Mouse (Mus musculus) limb, embryonic 13.5 days (tissue): Measurements from ENCODE around the gene Rtn4rl2. TPM values are rescaled to one million over a fixed set of nuclear protein-coding genes. Genes with fewer than 3 reads are reported as not detected.
A peak's percentile ranks its signal among the peaks of the same experiment; 100 is the strongest.
"Not testable (repeated sequence)": the region's sequence is repeated elsewhere in the genome, so short reads cannot be mapped to it uniquely, and the experiment has no call there.

Experiments
- ATAC-seq: fragments of 200-750 bp; cut with Nextera tagmentation; 2 replicates; pipeline ENCODE4 v1.8.0; 2017; ENCODE audit warnings: low read depth, moderate number of reproducible peaks, moderate TSS enrichment; ENCODE audit not compliant: low FRiP score
- H3K27ac ChIP-seq: fragments of 300-500 bp; sonication (generic); 2 replicates; pipeline ENCODE4 v1.5.1; 2015; ENCODE audit warnings: inconsistent platforms, mild to moderate bottlenecking, moderate library complexity
- H3K27me3 ChIP-seq: fragments of 300-500 bp; sonication (generic); 2 replicates; pipeline ENCODE4 v1.6.1; 2015; ENCODE audit warnings: mild to moderate bottlenecking, inconsistent platforms
- H3K36me3 ChIP-seq: fragments of 300-500 bp; sonication (generic); 2 replicates; pipeline ENCODE4 v1.6.1; 2015; ENCODE audit warnings: inconsistent platforms, mild to moderate bottlenecking, moderate library complexity
- H3K4me1 ChIP-seq: fragments of 300-500 bp; sonication (generic); 2 replicates; pipeline ENCODE4 v1.6.1; 2015; ENCODE audit warnings: inconsistent platforms
- H3K4me2 ChIP-seq: fragments of 300-500 bp; sonication (generic); replicated peaks from 2 replicates; pipeline ENCODE4 v1.6.1; 2015; ENCODE audit warnings: inconsistent platforms, mild to moderate bottlenecking, moderate library complexity
- H3K4me3 ChIP-seq: fragments of 300-500 bp; sonication (generic); 2 replicates; pipeline ENCODE4 v1.5.1; 2015; ENCODE audit warnings: moderate library complexity, mild to moderate bottlenecking, inconsistent platforms
- H3K9ac ChIP-seq: fragments of 300-500 bp; sonication (generic); 2 replicates; pipeline ENCODE4 v1.6.1; 2015; ENCODE audit warnings: mild to moderate bottlenecking, inconsistent platforms
- H3K9me3 ChIP-seq: fragments of 300-500 bp; sonication (generic); 2 replicates; pipeline ENCODE4 v1.6.1; 2016; ENCODE audit warnings: inconsistent platforms
- WGBS: fragments of 180-500 bp; shearing (Covaris S2); methylation state at CpG from one replicate; pipeline ENCODE4 v1.1.7; 2015; 5-methylcytosine and 5-hydroxymethylcytosine counted together
- polyA plus RNA-seq: library from polyadenylated mRNA; unstranded; fragments of >200 nt; fragmentation: Nextera tagmentation; extraction: Ambion mirVana; gene quantifications from 2 replicates; pipeline ENCODE4 v1.2.1, GENCODE M21; 2015

Gene Rtn4rl2
- polyA plus RNA-seq = 0.65 and 1.1 TPM in 2 replicates

DNA sequence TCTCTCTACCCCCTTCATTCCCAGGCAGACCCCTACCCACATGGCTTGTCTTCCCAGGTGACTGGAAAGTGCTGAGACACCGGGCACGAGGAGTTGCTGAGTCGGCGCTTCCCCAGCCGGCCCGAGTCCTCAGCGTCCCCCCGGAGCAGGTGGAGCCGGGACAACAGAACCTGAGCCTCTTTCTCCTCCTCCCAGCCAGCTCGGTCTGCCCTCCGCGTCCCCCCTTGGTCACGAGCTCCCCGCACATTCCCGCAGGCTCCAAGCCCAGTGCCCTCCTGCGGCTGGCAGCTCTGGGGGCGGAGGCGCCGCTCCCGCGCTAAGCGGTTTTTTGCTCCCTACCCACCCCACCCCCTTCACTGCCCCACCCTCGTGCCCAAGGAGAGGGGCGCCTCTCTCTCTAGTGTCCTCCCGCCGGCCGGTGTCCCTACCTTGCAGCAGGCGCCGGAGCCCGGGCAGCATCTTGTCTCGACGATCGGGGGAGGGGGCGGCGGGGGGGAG, at the start of gene Rtn4rl2:
TSS of gene Rtn4rl2 (minus strand) at position 477 of the 498 bp plus-strand sequence.
- no peaks in the 10 kb centered on the region for H3K36me3 ChIP-seq
- 0 out of 2 replicates have a peak, but pooled peaks have one; percentile 1 for ATAC-seq
- no peak within 1 kb of the TSS for H3K27ac ChIP-seq
- peaks cover 50% of the 10 kb centered on the region for H3K4me1 ChIP-seq
- H3K4me2 ChIP-seq = peak within 1 kb of the TSS; percentile 77
- no peaks in the 10 kb centered on the region for H3K9me3 ChIP-seq
- 1% methylated on average over 34 of the region's 35 CpGs for WGBS
- peaks cover 99% of the 10 kb centered on the region for H3K27me3 ChIP-seq
- peak within 1 kb of the TSS; percentile 62 for H3K9ac ChIP-seq
- peak within 1 kb of the TSS; percentile 62 for H3K4me3 ChIP-seq

DNA sequence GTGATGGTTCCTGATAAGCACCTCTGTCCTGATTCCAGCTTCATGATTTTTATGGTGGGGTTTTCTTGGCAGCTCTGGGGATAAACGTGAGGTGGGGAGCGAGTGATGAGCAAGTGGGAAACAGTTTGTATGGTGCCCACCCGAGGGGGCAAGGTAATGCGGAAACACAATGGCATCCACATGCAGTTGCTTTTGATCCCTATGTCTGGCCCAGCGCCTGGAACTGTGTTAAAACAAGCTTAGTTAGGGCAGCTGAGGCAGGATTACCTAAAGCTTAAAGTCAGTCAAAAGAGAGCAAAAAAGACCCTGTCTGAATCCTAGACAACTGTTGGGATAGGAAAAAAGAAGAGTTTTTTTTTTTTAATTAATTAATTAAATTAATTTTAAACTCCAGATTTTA, 48.6 kb upstream of the Rtn4rl2 start:
- Histone ChIP-seq H3K4me1 (peaks cover 18% of the 10 kb centered on the region), H3K4me3 (no peak overlapping the region), H3K4me2 (no peak overlapping the region), H3K36me3 (peaks cover 7% of the 10 kb centered on the region; the same call in 1 of the 2 replicates), H3K27ac (no peak overlapping the region), H3K9me3 (no peaks in the 10 kb centered on the region), H3K27me3 (no peaks in the 10 kb centered on the region), H3K9ac (no peak overlapping the region)
- ATAC-seq = no peak
- WGBS = 72% methylated on average over 5 of the region's 5 CpGs

DNA sequence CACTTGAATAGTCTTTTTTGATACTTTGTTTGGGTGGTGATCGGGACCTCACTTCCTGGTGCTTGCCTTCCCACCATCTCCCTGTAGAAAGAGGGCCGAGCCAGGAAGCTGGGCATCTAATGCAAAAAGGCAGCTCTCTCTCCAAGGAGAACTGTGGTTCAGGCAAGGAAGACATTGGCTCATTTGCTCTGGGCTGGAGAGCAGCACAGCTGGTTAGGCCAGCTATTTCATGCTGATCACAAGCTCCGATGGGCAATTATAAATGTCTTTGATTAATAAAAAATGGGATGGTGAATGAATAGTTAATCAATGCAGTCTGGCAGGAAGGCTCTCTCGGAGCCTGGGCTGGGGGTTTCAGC, 48.1 kb upstream of the Rtn4rl2 start:
- WGBS = 69% methylated on average over 4 of the region's 4 CpGs
- no peaks in the 10 kb centered on the region for H3K27me3 ChIP-seq
- no peak overlapping the region for H3K4me2 ChIP-seq
- no peak overlapping the region for H3K9ac ChIP-seq
- H3K36me3 ChIP-seq = peaks cover 5% of the 10 kb centered on the region; the same call in 1 of the 2 replicates
- no peak overlapping the region for H3K4me3 ChIP-seq
- peaks cover 18% of the 10 kb centered on the region for H3K4me1 ChIP-seq
- H3K9me3 ChIP-seq = no peaks in the 10 kb centered on the region
- no peak for ATAC-seq
- no peak overlapping the region for H3K27ac ChIP-seq

- no peak overlapping the region for H3K4me2 ChIP-seq
- no peak overlapping the region for H3K4me3 ChIP-seq
- H3K27ac ChIP-seq = no peak overlapping the region
- H3K4me1 ChIP-seq = peaks cover 18% of the 10 kb centered on the region
- no peaks in the 10 kb centered on the region for H3K36me3 ChIP-seq
- 80% methylated on average over 8 of the region's 8 CpGs for WGBS
- ATAC-seq = no peak
- H3K27me3 ChIP-seq = no peaks in the 10 kb centered on the region
- H3K9me3 ChIP-seq = no peaks in the 10 kb centered on the region
- no peak overlapping the region for H3K9ac ChIP-seq
Observed at GRCm38 (mm10) chr2:84933992-84934648, 47.6 kb upstream of the Rtn4rl2 start.

- Histone ChIP-seq H3K4me1 (no peaks in the 10 kb centered on the region), H3K9me3 (no peaks in the 10 kb centered on the region), H3K4me2 (no peak overlapping the region), H3K36me3 (no peaks in the 10 kb centered on the region), H3K9ac (no peak overlapping the region), H3K27me3 (no peaks in the 10 kb centered on the region), H3K4me3 (no peak overlapping the region), H3K27ac (no peak overlapping the region)
- no peak for ATAC-seq
- 96% methylated on average over 7 of the region's 7 CpGs for WGBS
Observed at GRCm38 (mm10) chr2:84930186-84930585, 43.7 kb upstream of the Rtn4rl2 start.

- H3K9me3 ChIP-seq = peaks cover 3% of the 10 kb centered on the region; the same call in 1 of the 2 replicates
- H3K4me3 ChIP-seq = no peak overlapping the region
- no peaks in the 10 kb centered on the region for H3K27me3 ChIP-seq
- H3K36me3 ChIP-seq = no peaks in the 10 kb centered on the region
- H3K4me2 ChIP-seq = no peak overlapping the region
- no peak overlapping the region for H3K27ac ChIP-seq
- H3K4me1 ChIP-seq = no peaks in the 10 kb centered on the region
- no peak overlapping the region for H3K9ac ChIP-seq
- WGBS = 87% methylated on average over 10 of the region's 10 CpGs
- ATAC-seq = no peak
Observed at GRCm38 (mm10) chr2:84919601-84920108, 33.1 kb upstream of the Rtn4rl2 start.

DNA sequence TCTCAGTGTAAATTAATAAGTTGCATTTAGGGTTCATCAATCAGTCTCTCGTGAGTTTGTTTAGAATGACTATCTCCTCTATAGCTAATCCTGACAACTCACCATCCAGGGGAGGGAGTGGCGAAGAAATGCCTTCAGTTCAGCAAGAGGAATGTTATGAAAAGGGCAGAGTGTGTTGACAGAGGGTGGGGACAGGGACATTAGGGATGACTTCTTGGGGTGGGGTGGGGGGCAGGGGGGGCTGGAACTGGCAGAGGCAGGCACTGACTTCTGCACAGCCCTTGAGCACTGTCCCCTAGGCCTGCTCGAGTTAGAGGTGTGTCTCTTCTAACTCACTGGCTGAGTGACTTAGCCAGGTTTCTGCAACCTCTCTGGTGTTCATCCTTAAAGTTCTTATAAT, 31.7 kb upstream of the Rtn4rl2 start:
- no peaks in the 10 kb centered on the region for H3K27me3 ChIP-seq
- no peak for ATAC-seq

GRCm38 (mm10) chr2:84916548-84917320, 30.2 kb upstream of the Rtn4rl2 start:
- no peak overlapping the region for H3K27ac ChIP-seq
- ATAC-seq = no peak
- WGBS = 71% methylated on average over 8 of the region's 8 CpGs

More for the DNA sequence above, 31.7 kb upstream of the Rtn4rl2 start:
- Histone ChIP-seq H3K36me3 (no peaks in the 10 kb centered on the region), H3K9me3 (peaks cover 3% of the 10 kb centered on the region; the same call in 1 of the 2 replicates), H3K4me2 (no peak overlapping the region), H3K4me3 (no peak overlapping the region), H3K27ac (no peak overlapping the region), H3K4me1 (no peaks in the 10 kb centered on the region), H3K9ac (no peak overlapping the region)
- WGBS = 66% methylated on average over 3 of the region's 3 CpGs

GRCm38 (mm10) chr2:84915330-84915729, 28.8 kb upstream of the Rtn4rl2 start:
- H3K27ac ChIP-seq = no peak overlapping the region
- H3K4me3 ChIP-seq = no peak overlapping the region
- no peaks in the 10 kb centered on the region for H3K9me3 ChIP-seq
- WGBS = 67% methylated on average over 3 of the region's 3 CpGs
- no peak overlapping the region for H3K4me2 ChIP-seq
- H3K36me3 ChIP-seq = no peaks in the 10 kb centered on the region
- H3K9ac ChIP-seq = no peak overlapping the region
- no peaks in the 10 kb centered on the region for H3K4me1 ChIP-seq
- ATAC-seq = no peak
- no peaks in the 10 kb centered on the region for H3K27me3 ChIP-seq

More at GRCm38 (mm10) chr2:84916548-84917320, 30.2 kb upstream of the Rtn4rl2 start:
- H3K9ac ChIP-seq = no peak overlapping the region
- no peak overlapping the region for H3K4me2 ChIP-seq
- H3K4me1 ChIP-seq = no peaks in the 10 kb centered on the region
- no peak overlapping the region for H3K4me3 ChIP-seq
- H3K36me3 ChIP-seq = no peaks in the 10 kb centered on the region
- no peaks in the 10 kb centered on the region for H3K9me3 ChIP-seq
- H3K27me3 ChIP-seq = no peaks in the 10 kb centered on the region

DNA sequence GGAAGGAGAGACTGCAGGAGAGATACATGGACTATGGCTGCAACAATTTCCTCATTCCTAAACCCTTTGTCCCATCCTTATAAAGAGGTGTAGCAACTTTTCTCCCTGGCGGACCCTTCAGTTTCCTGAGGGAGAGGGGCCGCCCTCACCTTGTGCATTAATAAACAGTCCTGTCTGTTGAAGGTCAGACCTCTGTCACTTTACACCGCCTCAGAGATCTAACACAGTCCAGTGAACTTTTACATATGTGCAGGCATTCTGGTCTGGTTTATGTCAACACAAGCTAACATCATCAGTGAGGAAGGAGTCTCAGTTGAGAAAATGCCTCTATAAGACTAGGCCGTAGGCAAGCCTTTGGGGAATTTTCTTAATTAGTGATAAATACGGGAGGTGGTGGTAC, 27.4 kb upstream of the Rtn4rl2 start:
- ATAC-seq = no peak
- no peaks in the 10 kb centered on the region for H3K27me3 ChIP-seq
- 62% methylated on average over 5 of the region's 5 CpGs for WGBS
- H3K9me3 ChIP-seq = no peaks in the 10 kb centered on the region
- no peak overlapping the region for H3K4me3 ChIP-seq
- no peaks in the 10 kb centered on the region for H3K4me1 ChIP-seq
- H3K27ac ChIP-seq = no peak overlapping the region
- H3K9ac ChIP-seq = no peak overlapping the region
- no peaks in the 10 kb centered on the region for H3K36me3 ChIP-seq
- H3K4me2 ChIP-seq = no peak overlapping the region

- WGBS = 34% methylated on average over 3 of the region's 3 CpGs
- H3K9me3 ChIP-seq = no peaks in the 10 kb centered on the region
- ATAC-seq = no peak
Observed at GRCm38 (mm10) chr2:84912722-84913121, 26.2 kb upstream of the Rtn4rl2 start.

GRCm38 (mm10) chr2:84896686-84897085, 10.2 kb upstream of the Rtn4rl2 start:
- not testable (repeated sequence) for H3K9ac ChIP-seq, H3K9me3 ChIP-seq, H3K4me3 ChIP-seq, H3K4me2 ChIP-seq, H3K36me3 ChIP-seq, ATAC-seq, H3K27ac ChIP-seq, H3K4me1 ChIP-seq
- H3K27me3 ChIP-seq = peaks cover 24% of the 10 kb centered on the region
- WGBS = 92% methylated on average over 6 of the region's 6 CpGs

More at GRCm38 (mm10) chr2:84912722-84913121, 26.2 kb upstream of the Rtn4rl2 start:
- Histone ChIP-seq H3K9ac (no peak overlapping the region), H3K4me2 (no peak overlapping the region), H3K4me3 (no peak overlapping the region), H3K27me3 (no peaks in the 10 kb centered on the region), H3K36me3 (no peaks in the 10 kb centered on the region), H3K4me1 (no peaks in the 10 kb centered on the region), H3K27ac (no peak overlapping the region)
